Mouse (Mus musculus) kidney, postnatal 0 days (tissue): ENCODE data around the gene Kcnj14. TPM values are rescaled to one million over a fixed set of nuclear protein-coding genes. Genes with fewer than 3 reads are reported as not detected.

Experiments used
- ATAC-seq: fragments of 200-750 bp; cut with Nextera tagmentation; replicated peaks from 2 replicates; pipeline ENCODE4 v1.8.0; 2017; ENCODE audit warnings: low read depth, moderate number of reproducible peaks, moderate TSS enrichment, moderate library complexity; ENCODE audit not compliant: low FRiP score
- DNase-seq: peaks from one replicate; pipeline ENCODE4 v3.0.0-alpha.2; 2016; ENCODE audit warnings: low spot score
- H3K27ac ChIP-seq: fragments of 300-500 bp; sonication (generic); 2 replicates; pipeline ENCODE4 v1.5.1; 2014; ENCODE audit warnings: mild to moderate bottlenecking
- H3K27me3 ChIP-seq: fragments of 300-500 bp; sonication (generic); 2 replicates; pipeline ENCODE4 v1.6.1; 2014; ENCODE audit warnings: low read length, mixed read lengths; ENCODE audit not compliant: insufficient read depth
- H3K36me3 ChIP-seq: fragments of 300-500 bp; sonication (generic); 2 replicates; pipeline ENCODE4 v1.6.1; 2014; ENCODE audit warnings: low read length, mixed read lengths; ENCODE audit not compliant: insufficient read depth
- H3K4me1 ChIP-seq: fragments of 300-500 bp; sonication (generic); replicated peaks from 2 replicates; pipeline ENCODE4 v1.6.1; 2014; ENCODE audit warnings: antibody characterized with exemption, low read length, mixed read lengths; ENCODE audit not compliant: insufficient read depth
- H3K4me2 ChIP-seq: fragments of 300-500 bp; sonication (generic); 2 replicates; pipeline ENCODE4 v1.6.1; 2014; ENCODE audit warnings: mild to moderate bottlenecking, low read length, moderate library complexity, mixed read lengths
- H3K4me3 ChIP-seq: fragments of 300-500 bp; sonication (generic); replicated peaks from 2 replicates; pipeline ENCODE4 v1.5.1; 2014; ENCODE audit warnings: low read depth, low read length
- H3K9ac ChIP-seq: fragments of 300-500 bp; sonication (generic); 2 replicates; pipeline ENCODE4 v1.6.1; 2014; ENCODE audit warnings: low read depth, low read length
- H3K9me3 ChIP-seq: fragments of 300-500 bp; sonication (generic); replicated peaks from 2 replicates; pipeline ENCODE4 v1.6.1; 2016; ENCODE audit warnings: low read length, inconsistent platforms, mixed read lengths
- CTCF ChIP-seq: IDR thresholded peaks from 2 replicates; pipeline ENCODE4 v1.5.1; 2016; ENCODE audit warnings: antibody characterized with exemption, low read depth, mild to moderate bottlenecking, moderate library complexity
- WGBS: fragments of 180-500 bp; shearing (Covaris S2); extraction: QIAGEN DNeasy Blood & Tissue Kit; methylation state at CpG from one replicate; pipeline ENCODE4 v1.1.7; 2014; 5-methylcytosine and 5-hydroxymethylcytosine counted together
- polyA plus RNA-seq: library from polyadenylated mRNA; unstranded; fragments of >200 nt; fragmentation: Nextera tagmentation; extraction: Ambion mirVana; gene quantifications from 2 replicates; pipeline ENCODE4 v1.2.1, GENCODE M21; 2015

Kcnj14 gene
- polyA plus RNA-seq, 1 experiment from 2014 or later: 0.80 TPM

DNA sequence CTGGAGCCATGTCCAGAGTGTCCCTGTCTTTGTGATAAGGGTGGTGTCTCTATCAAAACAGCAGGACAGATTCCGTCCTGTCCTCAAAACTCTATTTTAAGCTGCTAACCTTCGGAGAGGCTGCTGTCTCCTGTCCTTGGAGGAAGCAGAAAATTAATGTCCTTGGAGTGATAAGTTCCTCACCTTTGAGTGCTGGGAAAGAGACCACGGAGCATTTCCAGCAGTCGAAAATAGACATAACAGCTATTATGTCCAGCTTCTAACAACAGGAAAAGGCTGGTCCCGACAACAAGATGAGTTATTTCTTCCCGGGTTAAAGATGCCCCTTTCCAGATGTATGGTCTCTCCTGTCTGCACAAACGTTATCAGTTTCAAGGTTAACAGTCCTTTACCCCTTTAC, 49.3 kb downstream of the Kcnj14 start:
- DNase-seq: no peak

GRCm38 (mm10) chr7:45771101-45771500, 53.5 kb downstream of the Kcnj14 start:
- H3K9me3 ChIP-seq: no peaks in the 10 kb centered on the region
- TF ChIP-seq CTCF: no peak
- no peak for DNase-seq
- H3K4me2 ChIP-seq: no peak overlapping the region
- no peaks in the 10 kb centered on the region for H3K36me3 ChIP-seq
- no peak overlapping the region for H3K4me3 ChIP-seq
- H3K9ac ChIP-seq: no peak overlapping the region
- H3K27ac ChIP-seq: no peak overlapping the region
- no peaks in the 10 kb centered on the region for H3K27me3 ChIP-seq
- ATAC-seq: no peak
- WGBS: 72% methylated on average over 4 of the region's 4 CpGs
- H3K4me1 ChIP-seq: no peaks in the 10 kb centered on the region; the same call in 1 of the 2 replicates

More for the DNA sequence above, 49.3 kb downstream of the Kcnj14 start:
- no peak for TF ChIP-seq CTCF
- WGBS: 51% methylated on average over 7 of the region's 7 CpGs
- Histone ChIP-seq H3K4me3 (no peak overlapping the region), H3K9ac (no peak overlapping the region), H3K36me3 (no peaks in the 10 kb centered on the region), H3K27me3 (no peaks in the 10 kb centered on the region), H3K4me1 (no peaks in the 10 kb centered on the region; the same call in 1 of the 2 replicates), H3K27ac (no peak overlapping the region), H3K9me3 (no peaks in the 10 kb centered on the region), H3K4me2 (no peak overlapping the region)
- no peak for ATAC-seq

DNA sequence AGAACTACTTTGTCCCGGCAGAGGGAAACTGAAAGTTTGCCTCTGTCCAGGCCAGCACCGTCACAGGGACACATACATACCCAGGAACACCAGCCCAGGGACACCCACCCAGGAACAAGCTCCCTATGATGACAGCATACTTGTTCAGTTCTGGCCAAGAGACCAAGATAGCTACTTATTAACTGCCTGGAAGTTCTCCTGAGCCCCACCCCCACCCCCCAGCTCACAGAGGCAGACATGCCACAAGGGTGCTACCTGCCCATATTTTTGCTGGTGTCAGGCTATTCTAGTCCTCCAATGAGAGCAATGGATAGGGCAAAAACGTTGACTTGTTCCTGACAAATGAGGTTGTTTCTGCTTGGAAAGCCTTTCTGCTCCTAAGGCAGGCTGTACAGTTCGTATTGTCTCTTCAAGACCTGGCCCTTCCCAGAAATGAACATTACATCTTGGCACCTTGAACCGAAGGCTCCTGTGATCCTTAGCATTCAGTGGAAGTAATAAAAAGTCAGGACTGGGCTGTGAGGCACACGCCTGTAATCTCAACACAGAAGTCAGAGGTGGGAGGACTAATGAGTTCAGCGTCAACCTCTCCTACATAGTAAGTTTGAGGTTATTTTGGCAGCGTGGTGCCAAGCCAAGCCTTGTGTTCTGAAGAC, 54.0 kb downstream of the Kcnj14 start:
- Histone ChIP-seq H3K9me3 (no peaks in the 10 kb centered on the region), H3K27me3 (no peaks in the 10 kb centered on the region), H3K36me3 (no peaks in the 10 kb centered on the region), H3K27ac (no peak overlapping the region), H3K4me3 (no peak overlapping the region), H3K9ac (no peak overlapping the region), H3K4me2 (no peak overlapping the region), H3K4me1 (no peaks in the 10 kb centered on the region; the same call in 1 of the 2 replicates)
- WGBS: 53% methylated on average over 8 of the region's 8 CpGs
- DNase-seq (no peak), ATAC-seq (peak; percentile 73)
- no peak for TF ChIP-seq CTCF

- no peak overlapping the region for H3K9ac ChIP-seq
- H3K4me2 ChIP-seq: no peak overlapping the region
- peak; percentile 12; the same call in 1 of the 2 replicates for TF ChIP-seq CTCF
- H3K27me3 ChIP-seq: no peaks in the 10 kb centered on the region
- H3K27ac ChIP-seq: no peak overlapping the region
- no peaks in the 10 kb centered on the region; the same call in 1 of the 2 replicates for H3K4me1 ChIP-seq
- no peaks in the 10 kb centered on the region for H3K9me3 ChIP-seq
- WGBS: 94% methylated on average over 6 of the region's 6 CpGs
- DNase-seq: no peak
- no peak overlapping the region for H3K4me3 ChIP-seq
- ATAC-seq: no peak
- no peaks in the 10 kb centered on the region for H3K36me3 ChIP-seq
These were observed 57.1 kb downstream of the Kcnj14 start for GRCm38 (mm10) chr7:45767500-45767899.

DNA sequence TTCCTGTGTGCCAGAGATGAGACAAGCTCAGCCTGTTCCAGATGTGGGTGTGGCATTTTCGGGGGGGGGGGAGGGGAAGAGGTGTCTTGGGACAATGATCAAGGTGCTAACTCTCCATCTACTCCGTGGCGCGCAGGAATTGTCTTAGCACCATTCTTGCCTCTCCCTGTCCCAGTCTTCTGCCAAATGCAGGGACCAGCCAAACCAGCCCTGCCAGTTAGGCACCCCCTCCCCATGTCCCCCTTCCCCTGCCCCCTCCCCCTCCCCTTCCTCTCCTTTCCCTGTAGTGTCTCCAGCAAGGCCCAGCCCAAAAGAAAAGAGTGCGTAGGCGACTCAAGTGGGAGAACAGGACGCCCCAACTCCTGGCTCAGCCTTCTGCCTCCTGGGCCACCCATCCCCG, 57.8 kb downstream of the Kcnj14 start:
- no peak overlapping the region for H3K4me2 ChIP-seq
- TF ChIP-seq CTCF: no peak
- DNase-seq (no peak), ATAC-seq (no peak)
- no peaks in the 10 kb centered on the region; the same call in 1 of the 2 replicates for H3K4me1 ChIP-seq
- WGBS: 51% methylated on average over 7 of the region's 8 CpGs
- no peak overlapping the region for H3K9ac ChIP-seq
- no peaks in the 10 kb centered on the region for H3K9me3 ChIP-seq
- H3K36me3 ChIP-seq: no peaks in the 10 kb centered on the region
- H3K27ac ChIP-seq: no peak overlapping the region
- no peaks in the 10 kb centered on the region for H3K27me3 ChIP-seq
- no peak overlapping the region for H3K4me3 ChIP-seq

Other genes starting within 250 kb of the Kcnj14 start
- 0.12 TPM in 1 of 2 replicates, not detected in the other for gene Fgf21, start 209.3 kb downstream of the Kcnj14 start, polyA plus RNA-seq
- 0.08 and 0.26 TPM in 2 replicates for gene Fut1, start 207.5 kb downstream of the Kcnj14 start, polyA plus RNA-seq
- gene Izumo1, start 203.0 kb downstream of the Kcnj14 start, polyA plus RNA-seq: 0.17 and 0.29 TPM in 2 replicates
- 16.9 and 21.1 TPM in 2 replicates for gene Rasip1, start 197.3 kb downstream of the Kcnj14 start, polyA plus RNA-seq
- gene Mamstr, start 184.8 kb downstream of the Kcnj14 start, polyA plus RNA-seq: 3.9 and 4.8 TPM in 2 replicates
- 0.38 TPM in 2 replicates for gene Fut2, start 158.4 kb downstream of the Kcnj14 start, polyA plus RNA-seq
- 0.18 and 0.23 TPM in 2 replicates for gene Ntn5, start 140.8 kb downstream of the Kcnj14 start, polyA plus RNA-seq
- gene Sec1, start 130.4 kb downstream of the Kcnj14 start, polyA plus RNA-seq: 0.13 and 0.32 TPM in 2 replicates
- 7.5 and 8.9 TPM in 2 replicates for gene Car11, start 124.9 kb downstream of the Kcnj14 start, polyA plus RNA-seq
- gene Dbp, start 119.7 kb downstream of the Kcnj14 start, polyA plus RNA-seq: 8.4 and 8.6 TPM in 2 replicates
- 1,049 and 1,142 TPM in 2 replicates for gene Rpl18, start 109.3 kb downstream of the Kcnj14 start, polyA plus RNA-seq
- gene Sphk2, start 106.8 kb downstream of the Kcnj14 start, polyA plus RNA-seq: 20.8 and 22.3 TPM in 2 replicates
- gene Fam83e, start 103.6 kb downstream of the Kcnj14 start, polyA plus RNA-seq: 0.23 and 0.28 TPM in 2 replicates
- gene Spaca4, start 99.0 kb downstream of the Kcnj14 start, polyA plus RNA-seq: not detected in 2 replicates
- gene Lmtk3, start 41.0 kb downstream of the Kcnj14 start, polyA plus RNA-seq: 0.59 and 0.91 TPM in 2 replicates
- gene Sult2b1, start 40.1 kb downstream of the Kcnj14 start, polyA plus RNA-seq: 3.7 and 3.9 TPM in 2 replicates
- gene Cyth2, start 10.2 kb downstream of the Kcnj14 start, polyA plus RNA-seq: 99.2 and 105 TPM in 2 replicates
- gene Grwd1, start 6.2 kb upstream of the Kcnj14 start, polyA plus RNA-seq: 50.6 and 53.5 TPM in 2 replicates
- 81.3 and 84.5 TPM in 2 replicates for gene Kdelr1, start 48.0 kb upstream of the Kcnj14 start, polyA plus RNA-seq
- 0.29 and 0.32 TPM in 2 replicates for gene Grin2d, start 53.6 kb upstream of the Kcnj14 start, polyA plus RNA-seq
- gene Syngr4, start 71.9 kb upstream of the Kcnj14 start, polyA plus RNA-seq: 0.96 and 1.6 TPM in 2 replicates
- gene Tmem143, start 72.2 kb upstream of the Kcnj14 start, polyA plus RNA-seq: 6.2 and 6.7 TPM in 2 replicates
- gene Emp3, start 96.6 kb upstream of the Kcnj14 start, polyA plus RNA-seq: 170 and 171 TPM in 2 replicates
- 7.2 and 8.4 TPM in 2 replicates for gene Ccdc114, start 99.3 kb upstream of the Kcnj14 start, polyA plus RNA-seq
- gene Abcc6, start 205.5 kb upstream of the Kcnj14 start, polyA plus RNA-seq: 0.33 and 0.47 TPM in 2 replicates
- gene Nomo1, start 208.9 kb upstream of the Kcnj14 start, polyA plus RNA-seq: 27.2 and 30.3 TPM in 2 replicates